Mouse (Mus musculus): ENCODE data around the gene 4930415O20Rik.

Gene 4930415O20Rik

DNA sequence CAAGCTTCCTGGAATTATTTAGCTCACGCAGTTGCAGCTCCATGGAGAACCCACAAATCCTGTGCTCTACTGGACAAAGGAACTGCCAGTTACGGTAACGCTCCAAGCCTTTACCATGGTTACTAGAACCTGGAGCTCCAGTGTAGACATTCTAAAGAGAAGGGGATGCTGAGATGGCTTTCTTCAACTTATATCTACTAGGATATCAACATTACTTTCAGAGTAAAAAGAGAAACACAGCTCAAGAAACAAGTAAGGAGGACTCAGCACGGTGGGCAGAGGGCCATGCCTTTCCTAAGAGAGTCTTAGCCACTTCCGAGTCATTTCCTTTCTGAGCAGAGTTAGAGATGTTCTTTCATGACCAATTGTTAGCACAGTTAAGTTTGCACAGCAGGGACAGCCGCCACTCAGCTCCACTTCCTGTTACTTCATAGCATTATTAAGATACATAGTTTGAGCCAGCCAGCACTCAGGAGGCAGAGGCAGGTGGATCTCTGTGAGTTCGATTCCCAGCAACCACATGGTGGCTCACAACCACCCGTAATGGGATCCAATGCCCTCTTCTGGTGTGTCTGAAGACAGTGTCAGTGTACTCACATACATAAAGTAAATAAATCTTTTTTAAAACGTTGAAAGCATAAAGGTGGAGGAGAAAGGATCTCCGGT, at the start of gene 4930415O20Rik, which contains the start of gene Ccnt1:
Gene 4930415O20Rik, plus strand, starts transcription at position 132 of the 666 bp plus-strand sequence.
Gene Ccnt1, minus strand, starts transcription at position 51 of the 666 bp plus-strand sequence.
- no peak for TF ChIP-seq GATA4 (IDR thresholded peaks at IDR 0.05; ENCODE audit: insufficient replicate concordance, low read length)

DNA sequence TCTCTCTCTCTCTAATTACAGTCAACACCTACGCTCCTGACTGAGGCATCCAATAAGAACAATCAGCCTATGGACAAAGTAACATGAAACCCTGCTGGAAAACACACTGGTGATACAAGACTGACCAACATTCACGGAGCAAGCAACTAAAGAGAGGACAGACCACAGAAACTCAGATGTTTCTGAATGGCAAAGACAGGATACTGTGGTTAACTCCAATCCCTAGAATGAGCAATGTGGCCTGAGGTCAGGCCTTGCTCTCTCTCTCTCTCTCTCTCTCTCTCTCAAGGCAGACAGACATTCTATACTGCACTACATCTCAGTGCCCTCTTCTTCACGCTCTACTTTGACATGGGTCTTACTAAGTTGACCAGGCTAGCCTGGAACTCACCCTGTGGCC, 49.6 kb upstream of the 4930415O20Rik start:
- no peak for TF ChIP-seq GATA4 (IDR thresholded peaks at IDR 0.05; ENCODE audit: insufficient replicate concordance, low read length)

DNA sequence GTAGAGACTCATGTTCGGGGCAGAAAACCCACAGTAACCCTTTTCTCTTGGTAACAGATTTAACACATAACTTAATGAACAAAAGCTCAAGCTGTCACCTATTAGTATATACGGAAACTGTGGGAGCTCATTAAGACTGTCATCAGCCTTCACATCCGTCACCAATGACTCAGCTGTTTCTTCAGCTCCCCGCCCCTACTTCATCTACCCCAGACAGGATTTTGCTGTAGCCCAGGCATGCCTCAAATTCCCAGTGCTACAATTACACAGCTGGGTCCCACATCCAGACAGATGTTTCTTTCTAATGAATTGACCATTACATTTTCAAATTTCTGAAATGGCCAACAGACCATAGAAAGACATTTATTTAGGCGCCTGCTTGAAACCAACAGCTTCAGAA, 44.7 kb upstream of the 4930415O20Rik start:
- TF ChIP-seq GATA4 (IDR thresholded peaks at IDR 0.05; ENCODE audit: insufficient replicate concordance, low read length) = no peak

DNA sequence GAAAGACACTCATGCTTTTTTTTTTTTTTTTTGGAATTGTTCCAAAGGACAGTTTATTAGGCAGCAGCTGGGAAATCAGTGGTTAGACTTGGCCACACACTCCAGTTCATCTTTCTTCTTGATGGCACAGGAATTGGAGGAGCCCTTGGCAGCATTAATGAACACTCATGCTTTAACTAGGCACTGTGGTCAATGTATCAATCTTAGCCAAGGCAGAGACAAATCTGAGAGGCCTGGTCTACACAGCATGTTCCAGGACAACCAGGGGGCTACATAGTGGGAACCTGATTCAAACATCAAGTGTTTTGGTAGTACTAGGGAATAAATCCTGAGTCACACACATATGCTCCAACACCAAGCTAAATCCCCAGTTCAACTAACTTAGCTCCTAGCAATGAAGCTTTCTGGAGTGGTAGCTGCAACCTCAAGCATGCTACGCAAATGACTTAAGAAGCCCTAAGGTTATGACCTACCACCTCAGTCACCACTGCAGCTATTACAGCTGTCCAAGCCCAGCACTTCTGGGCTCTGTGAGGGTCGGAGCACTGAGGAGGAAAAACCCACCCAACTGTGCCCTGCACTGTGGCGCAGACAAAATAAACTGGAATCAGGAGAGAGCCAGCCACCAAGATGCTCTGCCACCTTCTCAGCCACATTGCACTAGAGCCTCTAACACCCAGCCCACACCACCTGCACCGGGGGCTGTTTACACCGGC, 43.6 kb upstream of the 4930415O20Rik start:
- no peak for TF ChIP-seq GATA4 (IDR thresholded peaks at IDR 0.05; ENCODE audit: insufficient replicate concordance, low read length)

DNA sequence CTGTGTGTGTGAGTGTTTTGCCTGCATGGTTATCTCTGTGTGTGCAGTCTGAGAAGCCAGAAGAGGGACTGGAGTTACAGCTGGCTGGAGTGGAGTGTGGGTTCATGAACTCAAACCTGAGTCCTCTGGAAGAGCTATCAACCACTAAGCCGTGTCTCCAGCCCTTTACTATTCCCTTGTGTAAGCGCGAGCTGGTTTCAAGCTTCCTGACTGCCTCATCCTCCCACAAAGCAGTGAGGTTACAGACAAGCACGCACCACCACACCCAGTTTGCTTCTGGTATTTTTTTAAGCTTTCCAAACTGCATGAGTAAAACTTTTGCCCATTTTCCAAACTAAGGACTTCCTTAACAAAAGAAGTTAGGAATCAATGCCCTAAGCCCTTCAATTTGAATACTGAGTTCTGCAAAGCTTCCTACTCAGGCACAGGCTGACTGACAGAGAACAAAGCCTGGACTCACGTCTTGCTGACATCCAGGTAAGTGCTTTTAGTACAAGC, 42.7 kb upstream of the 4930415O20Rik start:
- no peak for TF ChIP-seq GATA4 (IDR thresholded peaks at IDR 0.05; ENCODE audit: insufficient replicate concordance, low read length)

DNA sequence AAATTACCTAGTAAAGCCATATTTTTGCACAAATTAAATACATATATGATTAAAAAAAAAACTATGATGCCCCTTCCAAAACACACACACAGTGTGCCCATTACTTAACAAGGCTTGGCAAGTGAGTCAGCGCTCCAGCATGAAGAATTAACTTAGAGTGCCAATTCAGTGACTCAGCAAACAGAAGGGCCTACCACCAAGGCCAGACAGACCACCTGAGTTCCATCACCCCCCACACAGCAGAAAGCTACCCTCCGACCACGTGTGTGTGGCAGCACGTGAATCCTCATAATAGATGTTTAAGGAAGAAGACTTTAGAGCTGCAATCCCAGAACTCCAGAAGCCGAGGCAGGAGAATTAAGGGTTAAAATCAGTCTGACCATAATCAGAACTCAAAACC, 38.5 kb upstream of the 4930415O20Rik start:
- TF ChIP-seq GATA4 (IDR thresholded peaks at IDR 0.05; ENCODE audit: insufficient replicate concordance, low read length) = no peak

DNA sequence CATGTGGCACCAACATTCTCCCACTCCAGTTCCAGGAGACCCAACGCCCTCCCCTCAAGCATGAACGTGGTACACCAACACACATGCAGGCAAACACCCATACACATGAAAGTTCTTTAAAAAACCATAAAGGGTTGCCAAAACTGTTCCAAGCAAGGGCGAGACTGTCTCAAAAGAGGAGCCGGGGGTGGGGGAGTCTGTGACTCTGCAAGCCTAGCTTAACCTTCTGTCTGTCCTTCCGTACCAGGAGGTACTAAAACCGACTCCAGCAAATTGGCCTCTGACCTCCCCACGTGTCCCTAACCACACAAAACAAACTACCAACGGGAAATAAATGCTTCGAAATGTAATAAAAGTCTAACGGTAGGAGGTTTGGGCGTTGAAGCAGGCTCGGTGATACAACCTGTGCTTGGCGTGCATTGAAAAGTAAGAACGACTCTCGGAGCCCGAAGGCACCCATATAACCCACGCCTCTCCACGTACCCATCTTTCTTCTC, 37.7 kb upstream of the 4930415O20Rik start:
- no peak for TF ChIP-seq GATA4 (IDR thresholded peaks at IDR 0.05; ENCODE audit: insufficient replicate concordance, low read length)

DNA sequence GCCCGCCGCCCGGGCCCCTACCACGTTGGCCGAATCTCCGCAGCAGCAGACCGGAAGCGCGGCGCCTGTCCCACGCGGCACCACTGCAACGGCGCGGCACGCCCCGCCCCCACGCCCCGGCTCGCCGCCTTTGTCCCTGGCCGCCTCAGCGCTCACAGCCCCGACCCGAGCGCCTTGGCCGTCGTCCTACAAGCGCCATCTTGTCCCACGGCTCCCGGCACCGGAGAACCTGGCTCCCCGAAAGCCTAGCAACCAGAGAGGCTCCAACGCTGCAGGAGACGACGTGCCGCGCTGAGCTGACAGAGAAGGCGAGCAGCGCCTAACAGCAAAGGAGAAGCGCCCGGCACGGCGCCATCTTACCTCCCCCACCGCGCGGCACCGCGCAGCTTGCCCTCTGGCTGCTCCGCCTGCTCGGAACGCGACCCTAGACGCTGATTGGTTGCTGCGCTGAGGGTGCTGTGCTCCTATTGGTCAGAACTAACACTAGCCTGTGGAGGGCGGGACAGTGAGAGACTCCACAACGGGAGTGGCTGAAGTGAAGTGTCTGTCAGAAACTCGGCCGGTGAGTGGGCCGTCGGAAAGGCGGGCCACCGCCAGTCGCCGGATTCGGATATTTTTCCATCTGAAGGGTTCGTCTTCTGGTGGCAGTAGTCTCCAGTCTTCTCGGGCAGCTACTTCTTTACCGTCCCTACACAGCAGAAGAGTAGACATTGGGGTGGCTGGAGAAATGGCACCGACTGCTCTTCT, 36.8 kb upstream of the 4930415O20Rik start, which contains the start of gene Kansl2:
Gene Kansl2, minus strand, starts transcription at position 384 of the 747 bp plus-strand sequence.
- no peak; the same call in 1 of the 2 replicates for TF ChIP-seq GATA4 (IDR thresholded peaks at IDR 0.05; ENCODE audit: insufficient replicate concordance, low read length)

DNA sequence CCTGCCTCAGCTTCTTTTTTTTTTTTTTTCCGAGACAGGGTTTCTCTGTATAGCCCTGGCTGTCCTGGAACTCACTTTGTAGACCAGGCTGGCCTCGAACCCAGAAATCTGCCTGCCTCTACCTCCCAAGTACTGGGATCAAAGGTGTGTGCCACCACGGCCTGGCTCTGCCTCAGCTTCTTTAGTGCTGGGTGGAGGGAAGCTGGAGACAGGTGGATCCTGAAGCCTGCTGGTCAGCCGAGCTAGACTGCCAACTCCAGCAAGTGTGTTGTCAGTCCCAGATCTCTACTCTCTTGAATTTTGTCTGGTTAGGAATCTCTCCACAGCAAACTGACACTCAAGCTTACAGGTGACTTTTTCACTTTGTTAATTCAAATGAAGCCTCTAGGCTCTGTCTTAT, 34.9 kb upstream of the 4930415O20Rik start:
- TF ChIP-seq GATA4 (IDR thresholded peaks at IDR 0.05; ENCODE audit: insufficient replicate concordance, low read length) = no peak

DNA sequence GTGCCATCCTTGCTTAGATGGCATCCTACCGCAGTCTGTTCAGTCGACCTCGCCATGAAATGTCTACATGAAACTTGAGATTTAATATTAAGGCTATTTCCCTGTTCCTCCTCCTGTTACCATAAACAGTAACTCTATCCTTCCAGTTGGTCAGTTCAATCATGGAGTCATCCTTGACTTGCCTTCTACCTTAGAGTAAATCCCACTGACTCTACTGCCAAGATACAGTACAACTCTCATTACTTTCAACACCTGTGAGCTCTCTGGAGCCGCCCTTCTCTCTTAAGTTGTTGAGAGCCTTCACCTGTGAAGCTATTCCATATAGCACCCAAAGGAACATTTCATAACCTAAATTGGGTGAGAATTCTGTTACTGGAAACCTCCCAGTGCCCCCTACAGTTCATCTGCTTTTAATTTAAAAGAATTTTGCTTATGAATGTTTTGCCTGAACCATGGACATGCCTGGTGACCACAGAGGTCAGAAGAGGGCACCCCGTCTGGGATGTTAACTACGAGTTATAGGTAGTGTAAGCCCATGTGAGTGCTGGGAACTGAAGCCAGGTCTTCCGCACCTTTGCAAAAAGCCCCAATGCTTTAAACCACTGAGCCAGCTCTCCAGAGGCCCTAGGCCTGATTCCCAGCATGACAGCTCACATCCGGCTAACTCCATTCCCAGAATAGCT, 33.8 kb upstream of the 4930415O20Rik start:
- no peak for TF ChIP-seq GATA4 (IDR thresholded peaks at IDR 0.05; ENCODE audit: insufficient replicate concordance, low read length)

DNA sequence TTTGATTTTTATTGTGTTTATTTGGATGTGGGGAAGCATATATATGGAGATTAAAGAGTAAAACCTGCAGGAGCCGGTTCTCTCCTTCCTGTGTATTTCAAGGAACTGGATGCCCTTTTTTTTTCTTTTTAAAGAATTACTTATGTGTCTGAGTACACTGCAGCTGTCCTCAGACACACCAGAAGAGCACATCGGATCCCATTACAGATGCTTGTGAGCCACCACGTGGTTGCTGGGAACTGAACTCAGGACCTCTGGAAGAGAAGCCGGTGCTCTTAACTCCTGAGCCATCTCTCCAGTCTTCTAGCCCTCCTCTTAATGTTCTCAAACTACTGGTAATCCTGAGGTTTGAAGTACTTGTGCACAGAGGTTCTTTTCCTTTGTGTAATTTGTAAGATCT, 32.9 kb upstream of the 4930415O20Rik start:
- TF ChIP-seq GATA4 (IDR thresholded peaks at IDR 0.05; ENCODE audit: insufficient replicate concordance, low read length) = no peak

DNA sequence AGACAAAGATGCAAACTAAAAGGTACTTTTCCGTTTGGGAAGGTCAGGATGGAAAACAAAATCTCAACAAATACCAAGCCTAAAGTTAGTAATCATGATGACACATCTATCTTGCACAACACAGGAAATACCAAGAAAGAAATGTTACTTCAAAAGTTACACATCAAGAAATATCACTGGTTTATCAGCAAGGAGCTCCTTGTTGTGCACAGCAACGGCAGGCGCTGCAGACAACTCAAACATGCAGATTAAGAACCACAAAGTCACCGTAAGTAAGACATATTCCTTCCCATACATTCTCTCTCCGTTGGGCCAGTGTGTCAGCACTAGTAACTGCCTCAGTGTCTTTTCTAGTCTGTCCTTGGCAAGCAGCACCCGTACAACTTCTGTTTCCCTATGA, 29.7 kb upstream of the 4930415O20Rik start:
- no peak for TF ChIP-seq GATA4 (IDR thresholded peaks at IDR 0.05; ENCODE audit: insufficient replicate concordance, low read length)

DNA sequence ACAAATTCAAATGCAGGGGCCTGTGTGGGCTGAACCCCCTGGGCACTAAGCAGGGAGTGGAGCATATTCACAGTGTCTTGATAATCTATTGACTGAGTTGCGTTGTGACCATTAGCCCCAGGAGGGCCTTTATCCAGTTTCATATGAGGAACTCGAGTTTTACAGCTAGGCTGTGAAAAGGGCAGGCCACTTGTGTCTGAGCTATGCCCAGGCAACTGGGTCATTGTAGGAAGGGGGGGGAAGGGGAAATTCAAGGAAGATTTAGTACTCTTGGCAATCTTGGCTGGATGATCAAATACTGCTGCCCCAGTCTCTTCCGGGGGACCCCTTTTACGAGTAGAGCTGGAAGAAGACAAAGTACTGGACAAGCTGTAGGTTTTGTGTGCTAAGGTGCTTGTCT, 27.5 kb upstream of the 4930415O20Rik start:
- TF ChIP-seq GATA4 (IDR thresholded peaks at IDR 0.05; ENCODE audit: insufficient replicate concordance, low read length) = no peak

DNA sequence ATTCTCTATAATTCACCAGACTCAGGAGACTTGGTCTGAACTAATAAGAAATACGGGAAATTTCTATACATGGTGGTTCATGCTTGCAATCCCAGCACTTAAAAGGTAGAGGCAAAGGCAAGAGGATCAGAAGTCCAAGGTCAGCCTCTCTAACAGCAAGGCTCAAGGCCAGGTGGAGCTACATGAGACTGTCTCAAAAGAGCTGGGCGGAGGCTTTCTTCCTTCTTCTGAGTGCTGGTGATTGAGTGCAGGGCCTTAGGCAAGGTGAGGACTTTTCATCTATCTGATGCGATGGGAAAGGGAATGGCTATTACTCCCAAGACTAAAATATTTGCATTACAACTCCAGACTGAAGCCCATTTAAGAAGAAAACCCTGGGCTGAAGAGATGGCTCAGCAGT, 25.7 kb upstream of the 4930415O20Rik start:
- TF ChIP-seq GATA4 (IDR thresholded peaks at IDR 0.05; ENCODE audit: insufficient replicate concordance, low read length) = no peak

DNA sequence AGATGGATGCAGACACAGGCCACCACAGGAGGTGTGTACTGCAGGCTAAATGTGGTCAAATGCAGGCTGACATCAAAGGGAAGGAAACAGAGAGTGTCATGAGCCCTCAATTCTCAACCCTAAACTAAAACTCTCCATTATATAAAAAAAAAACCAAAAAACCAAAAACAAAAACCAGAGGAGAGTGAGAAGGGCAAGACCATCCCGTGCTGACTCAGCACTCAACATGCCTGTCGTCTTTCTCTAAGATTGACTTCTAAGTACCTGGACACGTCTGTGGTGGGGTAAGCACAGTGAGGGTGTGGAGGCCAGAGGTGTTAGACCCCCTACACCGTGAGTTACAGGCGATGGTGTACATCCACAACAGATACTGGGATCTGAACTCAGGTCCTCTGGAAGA, 24.0 kb upstream of the 4930415O20Rik start:
- TF ChIP-seq GATA4 (IDR thresholded peaks at IDR 0.05; ENCODE audit: insufficient replicate concordance, low read length) = no peak

Measured in liver, adult (tissue).